Mouse (Mus musculus): ENCODE results near the gene Cacna1a.

The Cacna1a gene

GRCm38 (mm10) chr8:84413886-84414851, 25.9 kb downstream of the Cacna1a start:
- DNase-seq (ENCODE audit: low spot score) = no peak

DNA sequence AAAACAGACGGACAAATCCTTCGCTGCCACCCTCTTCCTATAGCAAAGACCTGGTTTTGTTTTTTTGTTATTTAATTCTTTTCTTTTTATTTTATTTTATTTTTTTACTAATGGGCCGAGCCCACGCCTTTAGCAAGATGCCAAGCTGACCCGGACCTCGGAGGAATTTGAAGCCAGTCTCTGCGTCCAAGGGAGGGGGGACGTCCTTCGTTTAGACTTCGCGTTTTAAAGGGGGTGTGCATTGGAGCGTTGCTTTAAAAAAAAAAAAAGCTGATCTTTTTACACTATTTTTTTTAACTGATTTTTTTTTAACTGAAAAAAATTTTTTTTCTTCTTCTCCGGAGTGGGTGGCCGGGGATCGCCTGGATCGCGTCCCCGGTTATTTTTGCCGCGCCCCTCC, 26.7 kb downstream of the Cacna1a start:
- DNase-seq (ENCODE audit: low spot score) = no peak

DNA sequence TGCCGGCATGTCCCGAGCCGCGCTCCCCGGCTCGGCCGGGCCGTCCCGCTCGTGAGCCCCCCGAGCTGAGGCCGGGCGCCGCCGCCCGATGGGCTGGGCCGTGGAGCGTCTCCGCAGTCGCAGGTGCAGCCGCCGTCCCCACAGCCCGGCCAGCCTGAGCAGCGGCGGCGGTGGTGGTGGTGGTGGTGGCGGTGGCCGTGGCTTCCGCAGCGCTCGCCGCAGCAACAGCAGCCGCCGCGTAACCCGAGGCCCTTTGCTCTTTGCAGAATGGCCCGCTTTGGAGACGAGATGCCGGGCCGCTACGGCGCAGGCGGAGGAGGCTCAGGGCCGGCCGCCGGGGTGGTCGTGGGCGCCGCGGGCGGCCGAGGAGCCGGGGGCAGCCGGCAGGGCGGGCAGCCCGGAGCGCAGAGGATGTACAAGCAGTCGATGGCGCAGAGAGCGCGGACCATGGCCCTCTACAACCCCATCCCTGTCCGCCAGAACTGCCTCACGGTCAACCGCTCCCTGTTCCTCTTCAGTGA, 27.2 kb downstream of the Cacna1a start:
- no peak for DNase-seq (ENCODE audit: low spot score)

DNA sequence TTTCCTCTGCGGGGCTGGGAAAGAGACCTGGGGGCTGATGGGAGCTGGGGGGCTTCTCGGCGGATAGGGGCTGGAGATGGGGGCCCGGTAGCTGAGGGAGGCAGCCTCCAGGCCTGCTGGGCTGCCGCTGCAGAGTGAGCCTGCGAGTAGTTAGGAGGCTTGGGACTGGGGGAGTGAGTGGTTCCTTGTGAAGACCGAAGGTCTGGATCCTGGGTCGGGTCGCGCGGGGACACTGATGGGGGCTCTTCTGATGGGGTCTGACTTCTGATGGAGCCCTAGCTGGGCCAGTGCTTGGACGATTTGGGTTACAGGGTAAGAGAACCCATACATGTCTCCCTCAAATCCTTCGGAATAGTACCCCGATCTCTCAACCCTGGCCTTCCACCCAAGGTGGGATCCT, 27.8 kb downstream of the Cacna1a start:
- no peak for DNase-seq (ENCODE audit: low spot score)

- no peak for DNase-seq (ENCODE audit: low spot score)
Measured at GRCm38 (mm10) chr8:84416915-84417314, 28.7 kb downstream of the Cacna1a start.

DNA sequence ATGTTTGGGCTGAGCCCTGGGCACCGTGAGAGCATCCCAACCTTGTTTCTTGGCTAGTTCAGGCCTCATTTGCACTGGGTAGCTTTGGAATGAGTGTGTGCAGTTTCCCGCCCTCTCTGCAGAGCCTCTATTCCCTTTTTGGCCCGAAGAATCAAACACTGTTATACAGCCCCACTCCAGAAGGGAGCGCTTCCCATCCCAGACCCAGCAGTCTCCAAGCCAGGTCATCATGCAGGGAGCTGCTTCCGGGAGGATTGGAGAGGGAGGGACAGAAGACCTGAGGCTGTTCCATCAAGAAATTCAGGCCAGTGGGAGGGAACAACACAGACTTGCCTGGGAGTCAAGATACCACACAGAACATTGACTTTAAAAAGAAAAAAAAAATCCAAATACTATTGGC, 29.6 kb downstream of the Cacna1a start:
- DNase-seq (ENCODE audit: low spot score) = no peak

- DNase-seq (ENCODE audit: low spot score) = no peak
Measured at GRCm38 (mm10) chr8:84424426-84424825, 36.2 kb downstream of the Cacna1a start.

GRCm38 (mm10) chr8:84426087-84426486, 37.8 kb downstream of the Cacna1a start:
- DNase-seq (ENCODE audit: low spot score) = no peak

DNA sequence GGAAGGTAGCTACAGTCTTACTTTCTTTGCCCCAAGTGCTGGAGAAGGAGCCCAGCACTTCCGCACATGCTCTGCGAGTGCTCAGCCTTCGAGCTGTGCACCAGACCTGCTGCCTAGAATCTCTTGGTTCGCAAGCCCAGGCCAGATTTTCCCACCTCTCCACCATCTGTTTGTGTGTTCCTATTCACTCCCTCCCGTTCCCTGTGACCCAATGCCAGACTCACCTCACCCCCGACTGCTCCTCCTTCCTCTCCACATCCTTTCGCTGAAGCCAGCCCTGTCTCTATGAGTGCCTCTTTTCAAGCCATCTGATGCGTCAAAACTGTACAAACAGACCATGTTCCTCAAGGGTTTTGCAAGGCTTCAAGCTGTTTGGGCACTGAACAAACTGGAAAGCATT, 38.3 kb downstream of the Cacna1a start:
- DNase-seq (ENCODE audit: low spot score) = no peak

DNA sequence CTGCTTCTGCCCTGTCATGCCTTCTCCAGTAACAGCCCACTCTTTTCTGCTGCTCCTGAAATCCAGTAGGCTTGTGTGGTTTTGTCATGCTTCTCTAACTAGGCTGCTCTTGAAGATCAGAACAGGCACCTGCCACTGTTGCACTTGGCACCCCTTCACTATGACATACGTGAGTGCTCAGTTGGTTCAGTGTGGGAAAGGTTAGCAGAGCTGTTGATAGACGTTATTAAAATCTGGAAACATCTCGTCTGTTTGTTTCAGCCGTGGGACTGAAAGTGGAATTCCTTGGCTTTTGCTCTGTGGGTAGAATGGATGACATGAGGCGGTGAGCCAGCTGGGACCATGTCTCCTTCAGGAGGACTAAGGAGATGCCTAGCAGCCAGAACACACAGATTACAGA, 39.8 kb downstream of the Cacna1a start:
- no peak for DNase-seq (ENCODE audit: low spot score)

- DNase-seq (ENCODE audit: low spot score) = no peak
Measured at GRCm38 (mm10) chr8:84429014-84429413, 40.8 kb downstream of the Cacna1a start.

DNA sequence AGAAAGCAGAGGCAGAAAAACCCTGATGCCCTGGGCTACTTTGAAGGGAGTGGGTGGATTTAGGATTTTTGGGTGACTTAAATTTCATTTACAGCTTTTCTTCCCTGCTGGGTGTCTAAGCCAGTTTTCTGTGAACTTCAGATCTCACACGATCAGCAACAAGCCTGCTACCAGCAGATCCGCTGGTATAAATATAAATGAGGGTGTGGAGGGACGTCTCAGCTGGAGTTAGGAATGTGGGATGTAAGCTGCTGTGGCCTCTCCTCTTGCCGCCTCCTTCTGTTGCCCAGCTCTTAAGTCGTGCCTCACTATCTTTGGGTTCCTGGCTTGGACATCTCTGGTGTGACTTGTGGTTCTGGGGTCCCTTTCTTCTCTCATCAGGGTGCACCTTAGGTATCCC, 41.3 kb downstream of the Cacna1a start:
- no peak for DNase-seq (ENCODE audit: low spot score)

DNA sequence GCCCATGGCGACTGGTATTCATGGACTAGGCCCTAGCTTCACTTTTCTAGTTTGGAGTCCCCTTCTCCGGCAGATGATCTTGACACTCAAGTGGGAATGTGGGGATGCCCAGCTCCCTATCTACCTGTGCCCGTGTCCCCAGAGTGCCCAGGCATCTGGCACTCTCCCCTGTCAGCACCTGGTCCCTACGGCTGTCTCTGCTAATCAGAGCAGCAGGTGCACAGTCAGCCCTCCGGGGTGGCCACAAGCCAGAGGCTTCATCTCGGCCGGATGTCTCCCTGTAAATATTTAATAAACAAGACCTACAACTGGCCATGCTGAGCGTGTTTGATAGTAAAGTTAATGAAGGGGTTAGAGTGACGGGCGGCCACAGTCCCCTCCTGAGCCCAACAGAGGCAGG, 47.1 kb downstream of the Cacna1a start:
- no peak for DNase-seq (ENCODE audit: low spot score)

DNA sequence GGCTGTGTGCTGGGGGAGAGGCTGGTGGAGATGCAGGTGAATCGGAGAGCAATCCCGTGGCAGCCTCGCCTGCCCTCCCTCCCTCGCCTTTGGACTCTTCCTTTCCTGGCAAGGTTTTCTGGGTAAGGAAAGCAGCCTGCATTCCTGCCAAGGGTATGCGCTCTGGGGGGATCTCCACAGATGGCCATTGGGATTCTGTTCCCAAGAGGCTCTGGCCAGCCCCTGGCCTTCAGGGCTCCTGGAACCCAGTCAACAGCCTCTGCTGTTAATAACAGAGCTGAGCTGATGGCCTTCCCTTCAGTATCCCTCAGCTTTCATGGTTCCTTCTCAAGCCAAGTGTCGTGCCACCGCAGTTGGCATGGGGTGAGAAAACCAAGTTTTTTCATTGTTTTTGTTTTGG, 51.6 kb downstream of the Cacna1a start:
- no peak for DNase-seq (ENCODE audit: low spot score)

DNA sequence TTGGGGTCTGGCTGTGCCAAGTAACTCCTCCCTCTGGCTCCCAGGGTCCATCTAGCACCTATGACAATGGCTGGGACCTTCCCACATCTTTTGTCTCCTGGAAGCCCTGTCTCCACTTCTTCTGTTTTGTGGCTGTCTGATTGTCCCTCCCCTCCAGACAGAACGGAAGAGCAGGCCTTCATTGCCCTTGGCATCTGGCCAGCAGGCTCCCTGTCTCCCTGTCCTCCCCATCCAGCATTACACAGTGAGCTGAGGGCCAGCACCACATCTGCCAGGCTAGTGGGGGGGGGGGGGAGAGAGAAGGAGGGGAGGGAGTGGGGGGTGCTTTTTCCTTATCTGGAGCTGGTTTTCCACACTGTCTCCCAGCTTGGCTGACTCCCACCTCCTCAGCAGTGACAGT, 53.8 kb downstream of the Cacna1a start:
- no peak for DNase-seq (ENCODE audit: low spot score)

DNA sequence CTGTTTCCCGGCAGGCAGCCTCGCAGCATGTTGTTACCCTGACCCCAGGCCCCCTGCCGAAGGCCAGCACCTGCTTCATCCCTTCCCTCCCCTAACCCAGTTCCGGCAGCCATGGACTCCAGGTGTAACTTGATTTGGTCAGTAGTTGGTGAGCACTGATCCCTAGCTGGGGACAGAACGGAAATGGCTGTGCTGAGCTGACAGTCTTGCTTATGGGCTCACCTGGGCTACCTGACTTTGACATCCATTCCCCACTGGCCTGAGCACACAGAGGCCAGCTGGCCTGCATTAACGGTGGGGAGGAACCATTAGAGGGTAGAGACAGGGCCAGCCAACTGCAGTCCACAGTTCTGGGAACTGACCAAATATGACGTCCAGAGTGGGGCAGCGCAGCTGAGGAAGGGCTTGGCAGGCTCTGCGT, 58.3 kb downstream of the Cacna1a start:
- DNase-seq (ENCODE audit: low spot score) = no peak

DNA sequence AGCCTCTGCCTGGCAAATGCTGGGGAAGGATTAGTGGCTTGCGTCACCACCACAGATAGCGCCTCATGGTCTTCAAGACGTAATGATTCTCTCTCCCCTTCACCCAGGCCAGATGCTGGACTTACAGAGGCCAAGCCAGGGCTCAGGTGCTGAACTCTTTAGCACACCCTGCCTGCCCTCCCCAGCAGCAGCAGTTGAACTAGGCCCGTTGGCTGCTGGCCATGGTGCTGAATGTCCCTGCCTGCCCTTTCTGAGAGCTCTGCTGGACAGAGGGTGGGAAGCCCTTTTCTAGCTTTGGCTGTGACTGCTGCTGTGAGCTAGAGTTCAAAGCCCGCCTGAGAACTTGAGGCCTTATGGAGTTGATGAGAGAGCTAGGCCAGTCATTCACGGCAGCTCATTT, 66.3 kb downstream of the Cacna1a start:
- DNase-seq (ENCODE audit: low spot score) = no peak

GRCm38 (mm10) chr8:84458853-84459252, 70.6 kb downstream of the Cacna1a start:
- peak; percentile 27 for DNase-seq (ENCODE audit: low spot score)

DNA sequence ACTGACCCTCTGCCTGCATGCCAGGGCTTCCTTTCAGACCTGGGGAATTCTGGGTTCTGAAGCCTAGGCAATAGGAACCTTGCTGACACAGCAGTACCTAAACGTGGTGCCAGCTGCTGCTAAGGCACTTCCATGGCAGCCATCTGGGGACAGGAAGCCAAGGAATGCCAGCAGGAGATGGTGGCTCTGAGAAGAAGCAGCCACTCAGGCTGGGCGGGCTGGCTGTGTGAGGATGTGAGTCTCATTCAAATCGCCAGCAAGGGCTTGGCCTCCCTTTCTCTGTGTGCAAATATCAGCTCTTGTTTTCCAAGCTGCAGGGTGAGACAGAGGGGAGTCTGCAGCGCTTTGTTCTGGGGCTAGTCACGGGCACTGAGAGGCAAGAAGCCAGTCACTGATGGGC, 71.0 kb downstream of the Cacna1a start:
- peak; percentile 23 for DNase-seq (ENCODE audit: low spot score)

DNA sequence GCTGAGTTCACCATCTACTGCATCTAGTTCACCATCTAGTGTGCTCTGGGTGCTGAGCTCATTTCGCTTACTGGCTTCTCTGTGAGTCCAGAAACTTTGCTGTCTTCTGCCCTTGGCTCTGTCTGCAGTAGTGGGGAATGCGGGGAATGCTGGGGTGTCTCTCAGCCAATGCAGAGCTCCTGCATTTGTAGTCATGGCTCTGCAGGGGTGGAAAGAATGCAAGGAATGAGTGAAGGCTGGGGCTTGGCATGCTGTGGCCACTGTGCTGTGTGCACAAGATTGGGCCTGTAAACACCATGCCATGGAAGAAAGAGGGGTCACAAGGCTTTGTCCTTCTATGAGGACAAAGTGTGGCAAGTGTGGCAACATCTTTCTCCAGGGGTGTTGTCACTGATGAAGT, 72.5 kb downstream of the Cacna1a start:
- no peak for DNase-seq (ENCODE audit: low spot score)

DNA sequence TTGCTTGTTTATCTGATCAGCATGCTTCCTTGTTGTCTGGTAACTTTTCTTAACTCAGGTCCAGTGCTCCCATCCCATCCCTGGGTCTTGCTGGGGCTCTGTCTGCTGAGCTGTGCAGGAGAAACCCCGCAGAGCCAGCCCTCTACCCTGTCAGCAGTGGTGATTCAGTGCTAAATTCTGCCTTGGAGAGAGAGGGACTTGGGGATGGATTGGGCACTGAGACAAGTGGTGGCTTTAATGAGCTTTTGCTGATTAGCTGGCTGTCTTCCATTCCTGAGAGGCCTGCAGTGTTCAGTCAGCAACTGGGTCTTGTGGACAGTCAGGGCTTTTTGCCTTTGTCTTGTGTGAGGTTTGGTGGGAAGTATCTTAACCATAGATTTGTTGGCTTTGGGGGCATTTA, 78.7 kb downstream of the Cacna1a start:
- DNase-seq (ENCODE audit: low spot score) = no peak

GRCm38 (mm10) chr8:84469076-84469475, 80.8 kb downstream of the Cacna1a start:
- no peak for DNase-seq (ENCODE audit: low spot score)

DNA sequence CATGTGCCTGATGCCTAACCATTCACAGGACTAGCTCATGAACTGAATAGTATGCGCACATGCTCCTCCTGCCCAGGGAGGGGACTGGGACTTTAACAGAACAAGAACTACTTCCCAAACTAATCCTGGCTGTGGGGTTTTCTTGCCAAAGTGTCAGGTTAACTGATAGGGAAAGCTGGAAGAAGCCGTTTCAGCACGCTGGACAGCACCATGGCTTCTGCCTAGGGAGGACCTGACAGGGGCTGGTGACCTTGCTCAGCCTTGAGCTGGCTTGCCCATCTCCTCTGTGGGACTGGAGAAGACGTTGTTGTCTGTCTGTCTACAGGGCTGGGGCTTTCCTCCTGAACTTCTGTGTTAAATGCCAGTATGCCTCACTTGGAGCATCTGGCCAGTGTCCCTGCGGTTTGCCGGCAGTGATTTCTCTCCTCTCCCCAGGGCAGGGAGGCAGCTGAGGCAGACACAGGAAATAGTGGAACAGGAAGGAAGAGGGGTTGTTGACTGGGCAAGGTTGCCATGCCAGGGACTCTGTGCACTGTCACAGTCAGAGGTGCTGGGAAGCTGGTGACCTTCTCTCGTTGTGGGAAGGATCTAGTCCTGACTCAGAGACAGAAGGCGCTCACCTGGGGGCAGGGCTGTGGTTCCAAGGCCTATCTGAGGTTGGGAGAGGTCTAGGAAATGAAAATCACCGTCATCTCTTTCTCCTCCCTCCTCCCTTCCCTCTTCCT, 83.2 kb downstream of the Cacna1a start:
- DNase-seq (ENCODE audit: low spot score) = no peak
